Mouse (Mus musculus) stomach, embryonic 15.5 days (tissue): ENCODE data around the gene Klhdc7b. TPM values are rescaled to one million over a fixed set of nuclear protein-coding genes. Genes with fewer than 3 reads are reported as not detected.

Experiments
- ATAC-seq: fragments of 200-750 bp; cut with Nextera tagmentation; 2 replicates; pipeline ENCODE4 v1.8.0; 2017; ENCODE audit warnings: low read depth, moderate number of reproducible peaks, moderate TSS enrichment; ENCODE audit not compliant: insufficient read depth, low FRiP score
- H3K27ac ChIP-seq: fragments of 300-500 bp; sonication (generic); 2 replicates; pipeline ENCODE4 v1.5.1; 2015; ENCODE audit warnings: mild to moderate bottlenecking, inconsistent platforms
- H3K27me3 ChIP-seq: fragments of 300-500 bp; sonication (generic); replicated peaks from 2 replicates; pipeline ENCODE4 v1.6.1; 2015; ENCODE audit warnings: inconsistent platforms
- H3K36me3 ChIP-seq: fragments of 300-500 bp; sonication (generic); 2 replicates; pipeline ENCODE4 v1.6.1; 2015; ENCODE audit warnings: inconsistent platforms
- H3K4me1 ChIP-seq: fragments of 300-500 bp; sonication (generic); 2 replicates; pipeline ENCODE4 v1.6.1; 2015; ENCODE audit warnings: inconsistent platforms
- H3K4me2 ChIP-seq: fragments of 300-500 bp; sonication (generic); 2 replicates; pipeline ENCODE4 v1.6.1; 2015; ENCODE audit warnings: mild to moderate bottlenecking, inconsistent platforms
- H3K4me3 ChIP-seq: fragments of 300-500 bp; sonication (generic); replicated peaks from 2 replicates; pipeline ENCODE4 v1.5.1; 2015; ENCODE audit warnings: inconsistent platforms
- H3K9ac ChIP-seq: fragments of 300-500 bp; sonication (generic); 2 replicates; pipeline ENCODE4 v1.6.1; 2015; ENCODE audit warnings: inconsistent platforms
- H3K9me3 ChIP-seq: fragments of 300-500 bp; sonication (generic); 2 replicates; pipeline ENCODE4 v1.6.1; 2016; ENCODE audit warnings: inconsistent platforms
- WGBS: fragments of 180-500 bp; shearing (Covaris S2); methylation state at CpG from one replicate; pipeline ENCODE4 v1.1.7; 2015; 5-methylcytosine and 5-hydroxymethylcytosine counted together
- polyA plus RNA-seq: library from polyadenylated mRNA; unstranded; fragments of >200 nt; fragmentation: Nextera tagmentation; extraction: Ambion mirVana; gene quantifications from 2 replicates; pipeline ENCODE4 v1.2.1, GENCODE M21; 2015

The Klhdc7b gene
- polyA plus RNA-seq, 1 experiment from 2014 or later = not detected

DNA sequence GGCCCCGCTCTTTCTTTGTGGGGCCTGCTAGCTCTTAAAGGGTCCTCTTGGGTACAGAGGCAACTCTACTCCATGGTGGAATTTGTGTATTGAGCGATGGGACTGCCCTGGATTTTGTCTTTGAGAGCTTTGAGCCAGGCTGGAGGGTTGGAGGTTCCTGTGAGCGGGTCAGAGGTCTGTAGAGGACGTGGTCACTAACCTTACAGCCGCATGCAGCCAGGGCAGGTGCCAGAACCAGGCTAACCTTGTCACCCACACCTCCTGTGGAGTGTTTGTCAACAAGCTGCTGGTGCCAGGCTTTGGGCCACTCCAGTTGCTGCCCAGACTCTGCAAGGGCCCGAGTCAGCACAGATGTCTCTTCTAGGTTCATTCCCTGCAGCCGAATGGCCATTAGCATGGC is 8.7 kb upstream of the Klhdc7b start:
- H3K9ac ChIP-seq = no peak overlapping the region
- peaks cover 42% of the 10 kb centered on the region for H3K27me3 ChIP-seq
- H3K4me2 ChIP-seq = no peak overlapping the region
- H3K36me3 ChIP-seq = peaks cover 15% of the 10 kb centered on the region
- no peak overlapping the region for H3K27ac ChIP-seq
- ATAC-seq = no peak
- 78% methylated on average over 7 of the region's 7 CpGs for WGBS
- no peak overlapping the region for H3K4me3 ChIP-seq
- H3K9me3 ChIP-seq = no peaks in the 10 kb centered on the region
- peaks cover 23% of the 10 kb centered on the region for H3K4me1 ChIP-seq

- H3K4me2 ChIP-seq = 0 out of 2 replicates have a peak within 1 kb of the TSS, but pooled peaks have one; percentile 16
- no peak within 1 kb of the TSS for H3K9ac ChIP-seq
- 23% methylated on average over 16 of the region's 16 CpGs for WGBS
- ATAC-seq = no peak
- H3K4me1 ChIP-seq = peaks cover 23% of the 10 kb centered on the region
- peaks cover 42% of the 10 kb centered on the region for H3K27me3 ChIP-seq
- H3K36me3 ChIP-seq = peaks cover 7% of the 10 kb centered on the region; the same call in 1 of the 2 replicates
- H3K9me3 ChIP-seq = no peaks in the 10 kb centered on the region
- no peak within 1 kb of the TSS for H3K27ac ChIP-seq
- no peak within 1 kb of the TSS; the same call in 1 of the 2 replicates for H3K4me3 ChIP-seq
Measured at GRCm38 (mm10) chr15:89376957-89377356, 7.8 kb upstream of the Klhdc7b start, which contains the start of gene Tymp. Gene Tymp (minus strand): TSS chr15:89377039.

DNA sequence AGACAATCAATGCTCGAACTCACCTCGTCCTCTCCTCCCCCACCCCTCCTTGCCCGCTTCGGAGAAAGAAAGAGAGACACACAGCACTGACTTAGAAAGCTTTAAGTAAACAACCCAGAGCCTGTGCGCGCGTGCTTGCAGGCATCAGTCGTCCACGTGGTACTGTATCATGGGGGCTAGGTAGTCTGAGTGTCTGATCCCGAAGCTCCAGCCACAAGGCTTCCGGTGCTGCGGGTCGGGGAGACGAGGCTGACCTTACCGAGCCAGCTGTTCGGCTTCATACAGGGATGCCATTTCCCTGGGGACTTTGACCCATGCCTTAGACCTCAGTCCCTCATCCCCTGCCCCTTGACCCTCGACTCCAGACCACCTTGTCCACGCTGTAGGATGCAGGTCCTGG is 7.4 kb upstream of the Klhdc7b start:
- WGBS = 3% methylated on average over 18 of the region's 18 CpGs
- Histone ChIP-seq H3K9ac (no peak overlapping the region), H3K4me1 (peaks cover 23% of the 10 kb centered on the region), H3K4me3 (no peak overlapping the region; the same call in 1 of the 2 replicates), H3K27me3 (peaks cover 42% of the 10 kb centered on the region), H3K27ac (no peak overlapping the region), H3K4me2 (0 out of 2 replicates have a peak overlapping the region, but pooled peaks have one; percentile 16), H3K9me3 (no peaks in the 10 kb centered on the region), H3K36me3 (0 out of 2 replicates have a peak, but pooled peaks cover 3% of the 10 kb centered on the region)
- ATAC-seq = no peak

- no peaks in the 10 kb centered on the region for H3K36me3 ChIP-seq
- H3K9ac ChIP-seq = no peak overlapping the region
- WGBS = 15% methylated on average over 46 of the region's 46 CpGs
Measured at GRCm38 (mm10) chr15:89377938-89378828, 6.5 kb upstream of the Klhdc7b start.

DNA sequence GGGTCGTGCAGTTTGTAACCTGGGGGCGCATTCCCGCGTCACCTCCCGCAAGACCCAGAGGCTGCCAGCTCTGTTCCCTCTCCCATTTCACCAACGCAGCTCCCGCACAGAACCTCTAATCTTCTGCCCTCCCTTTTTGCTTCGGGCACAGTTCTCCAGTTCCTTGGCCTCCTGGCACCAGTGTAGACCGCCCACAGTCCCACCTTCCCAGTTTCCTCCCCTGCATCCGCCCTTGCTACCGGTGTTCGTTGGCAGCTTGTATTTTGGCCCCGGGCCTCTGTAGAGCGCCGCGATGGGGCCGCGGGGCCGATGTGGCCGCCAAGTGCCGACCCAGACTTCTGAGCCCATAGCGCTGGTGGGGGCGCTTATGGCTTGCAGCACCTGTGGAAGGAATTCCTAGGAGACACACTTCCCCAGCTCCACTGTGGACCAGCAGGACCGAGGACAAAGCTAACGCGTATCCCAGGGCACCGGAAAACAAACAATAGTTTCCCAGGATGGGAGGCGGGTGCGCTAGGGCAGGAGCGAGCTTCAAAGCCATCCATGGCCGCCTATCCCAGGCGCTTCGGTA is 5.8 kb upstream of the Klhdc7b start, which contains the start of gene Odf3b:
Gene Odf3b (minus strand): TSS at position 452 of the 571 bp plus-strand sequence.
- H3K9ac ChIP-seq = peak within 1 kb of the TSS; percentile 44
- under 1% methylated on average over 33 of the region's 33 CpGs for WGBS
- H3K27me3 ChIP-seq = peaks cover 42% of the 10 kb centered on the region
- no peak for ATAC-seq
- no peaks in the 10 kb centered on the region for H3K9me3 ChIP-seq
- H3K4me1 ChIP-seq = peaks cover 15% of the 10 kb centered on the region
- H3K4me2 ChIP-seq = peak within 1 kb of the TSS; percentile 69
- H3K36me3 ChIP-seq = no peaks in the 10 kb centered on the region
- H3K4me3 ChIP-seq = peak within 1 kb of the TSS; percentile 36
- no peak within 1 kb of the TSS for H3K27ac ChIP-seq

More at GRCm38 (mm10) chr15:89377938-89378828, 6.5 kb upstream of the Klhdc7b start:
- ATAC-seq = no peak
- Histone ChIP-seq H3K27me3 (peaks cover 42% of the 10 kb centered on the region), H3K27ac (no peak overlapping the region), H3K4me3 (peak overlapping the region; percentile 36), H3K4me2 (peak overlapping the region; percentile 69), H3K4me1 (peaks cover 16% of the 10 kb centered on the region), H3K9me3 (no peaks in the 10 kb centered on the region)

- Histone ChIP-seq H3K36me3 (no peaks in the 10 kb centered on the region), H3K9me3 (no peaks in the 10 kb centered on the region), H3K4me3 (peak overlapping the region; percentile 36; the same call in 1 of the 2 replicates), H3K9ac (0 out of 2 replicates have a peak overlapping the region, but pooled peaks have one; percentile 44), H3K4me2 (peak overlapping the region; percentile 69), H3K4me1 (peaks cover 12% of the 10 kb centered on the region), H3K27ac (no peak overlapping the region), H3K27me3 (peaks cover 42% of the 10 kb centered on the region)
- no peak for ATAC-seq
- 13% methylated on average over 10 of the region's 10 CpGs for WGBS
Measured at GRCm38 (mm10) chr15:89379429-89379828, 5.3 kb upstream of the Klhdc7b start.

GRCm38 (mm10) chr15:89387127-89387526 is 2.4 kb downstream of the Klhdc7b start:
- 44% methylated on average over 12 of the region's 12 CpGs for WGBS
- no peaks in the 10 kb centered on the region for H3K27me3 ChIP-seq
- no peaks in the 10 kb centered on the region for H3K4me1 ChIP-seq
- no peaks in the 10 kb centered on the region for H3K36me3 ChIP-seq
- H3K4me2 ChIP-seq = no peak overlapping the region
- H3K4me3 ChIP-seq = no peak overlapping the region
- no peak overlapping the region for H3K9ac ChIP-seq
- ATAC-seq = no peak
- H3K27ac ChIP-seq = no peak overlapping the region
- no peaks in the 10 kb centered on the region for H3K9me3 ChIP-seq

GRCm38 (mm10) chr15:89390081-89390480 is 5.4 kb downstream of the Klhdc7b start:
- Histone ChIP-seq H3K4me3 (no peak overlapping the region), H3K4me1 (no peaks in the 10 kb centered on the region), H3K27me3 (no peaks in the 10 kb centered on the region), H3K9ac (no peak overlapping the region), H3K9me3 (no peaks in the 10 kb centered on the region), H3K27ac (no peak overlapping the region), H3K4me2 (no peak overlapping the region), H3K36me3 (no peaks in the 10 kb centered on the region)
- no peak for ATAC-seq
- WGBS = 89% methylated on average over 10 of the region's 10 CpGs

- no peaks in the 10 kb centered on the region for H3K4me1 ChIP-seq
- H3K9ac ChIP-seq = no peak overlapping the region
- H3K36me3 ChIP-seq = no peaks in the 10 kb centered on the region
- 80% methylated on average over 4 of the region's 4 CpGs for WGBS
- H3K9me3 ChIP-seq = no peaks in the 10 kb centered on the region
- H3K27ac ChIP-seq = no peak overlapping the region
- no peak for ATAC-seq
- no peak overlapping the region for H3K4me3 ChIP-seq
- H3K27me3 ChIP-seq = no peaks in the 10 kb centered on the region
- H3K4me2 ChIP-seq = no peak overlapping the region
Measured at GRCm38 (mm10) chr15:89396883-89397282, 12.2 kb downstream of the Klhdc7b start.

DNA sequence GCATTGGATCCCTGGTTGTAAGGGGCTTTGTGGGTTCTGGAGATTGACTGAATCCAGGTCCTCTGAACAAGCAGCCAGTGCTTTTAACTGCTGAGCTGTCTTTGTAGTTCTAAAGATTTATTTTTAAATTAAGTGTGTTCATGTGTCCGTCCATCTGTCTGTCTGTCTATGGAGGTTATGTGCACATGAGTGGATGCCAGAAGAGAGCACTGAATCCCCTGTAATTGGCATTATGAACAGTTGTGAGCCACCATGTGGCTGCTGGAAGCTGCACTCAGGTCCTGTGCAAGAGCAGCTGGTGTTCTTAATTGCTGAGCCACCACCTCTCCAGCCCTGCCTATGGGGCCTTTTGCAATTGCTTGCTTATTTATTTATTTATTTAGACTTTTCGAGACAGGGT is 13.4 kb downstream of the Klhdc7b start:
- no peaks in the 10 kb centered on the region for H3K9me3 ChIP-seq
- H3K9ac ChIP-seq = no peak overlapping the region
- no peak overlapping the region for H3K27ac ChIP-seq
- H3K4me2 ChIP-seq = no peak overlapping the region
- no peaks in the 10 kb centered on the region for H3K36me3 ChIP-seq
- no peak for ATAC-seq
- H3K27me3 ChIP-seq = no peaks in the 10 kb centered on the region
- H3K4me3 ChIP-seq = no peak overlapping the region
- no peaks in the 10 kb centered on the region for H3K4me1 ChIP-seq
- WGBS = 82% methylated on average over 2 of the region's 2 CpGs

- Histone ChIP-seq H3K4me3 (no peak overlapping the region), H3K27ac (no peak overlapping the region), H3K4me1 (no peaks in the 10 kb centered on the region), H3K4me2 (no peak overlapping the region), H3K36me3 (no peaks in the 10 kb centered on the region), H3K27me3 (no peaks in the 10 kb centered on the region), H3K9me3 (no peaks in the 10 kb centered on the region), H3K9ac (no peak overlapping the region)
- no peak for ATAC-seq
- WGBS = 43% methylated on average over 1 of the region's 1 CpGs
Measured at GRCm38 (mm10) chr15:89399716-89400115, 15.0 kb downstream of the Klhdc7b start.

GRCm38 (mm10) chr15:89402471-89402870 is 17.8 kb downstream of the Klhdc7b start:
- H3K36me3 ChIP-seq = no peaks in the 10 kb centered on the region
- no peak overlapping the region for H3K9ac ChIP-seq
- no peak overlapping the region for H3K27ac ChIP-seq
- ATAC-seq = no peak
- no peaks in the 10 kb centered on the region for H3K4me1 ChIP-seq
- WGBS = 88% methylated on average over 1 of the region's 1 CpGs
- no peaks in the 10 kb centered on the region for H3K9me3 ChIP-seq
- no peak overlapping the region for H3K4me3 ChIP-seq
- no peaks in the 10 kb centered on the region for H3K27me3 ChIP-seq
- no peak overlapping the region for H3K4me2 ChIP-seq
